Mouse (Mus musculus): ENCODE data around the gene Cenpa. TPM values are rescaled to one million over a fixed set of nuclear protein-coding genes. Genes with fewer than 3 reads are reported as not detected.
"Not testable (repeated sequence)": the region's sequence is repeated elsewhere in the genome, so short reads cannot be mapped to it uniquely, and the experiment has no call there.

Gene Cenpa
- polyA plus RNA-seq, 1 experiment from 2014 or later = 52.3 TPM

DNA sequence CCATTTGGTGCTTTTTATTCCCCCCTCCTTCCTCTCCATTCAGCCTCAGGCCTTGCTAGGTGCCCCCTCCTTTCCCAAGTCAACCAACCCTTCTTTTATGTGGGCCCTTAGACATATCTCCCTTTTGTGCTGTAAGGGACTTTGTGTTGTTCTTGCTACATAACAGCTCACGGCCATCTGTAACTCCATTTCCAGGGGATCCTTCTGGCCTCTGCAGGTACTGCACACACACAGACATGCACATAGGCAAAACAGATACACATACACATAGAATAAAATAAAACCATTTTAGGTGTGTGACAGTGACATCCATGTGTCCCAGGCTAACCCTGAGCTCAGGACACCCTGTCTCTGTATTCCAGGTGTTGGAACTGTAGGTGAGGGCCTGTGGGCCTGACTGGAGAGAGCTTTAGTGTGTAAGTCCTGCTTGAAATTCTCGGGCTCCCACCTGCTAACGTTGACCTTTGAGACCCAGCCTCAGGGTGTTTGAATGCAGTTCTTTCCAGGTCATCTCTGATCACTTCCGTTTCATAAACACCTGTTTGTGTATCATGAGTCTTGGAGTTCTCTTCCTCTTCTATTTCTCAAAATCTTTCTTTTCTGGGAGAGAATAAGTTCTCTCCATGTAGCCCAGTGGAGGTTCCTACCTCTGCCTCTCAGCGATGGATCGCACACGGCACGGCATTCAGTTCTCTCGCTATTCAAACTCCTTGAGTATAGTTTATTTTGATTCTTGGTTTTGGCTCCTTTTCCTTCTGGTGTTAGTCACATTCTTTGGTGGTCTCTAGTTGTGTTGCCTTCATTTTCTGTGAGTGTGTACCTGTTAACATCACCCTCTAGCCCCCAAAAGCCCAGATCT is 2.3 kb downstream of the Cenpa start:
- Histone ChIP-seq H3K4me1 (replicated peaks) (peaks cover 6% of the 10 kb centered on the region), H3K27me3 (no peaks in the 10 kb centered on the region), H3K36me3 (no peaks in the 10 kb centered on the region), H3K9ac (no peak overlapping the region), H3K27ac (replicated peaks) (no peak overlapping the region), H3K9me3 (no peaks in the 10 kb centered on the region), H3K4me3 (no peak overlapping the region), H3K4me2 (no peak overlapping the region)
- 94% methylated on average over 9 of the region's 9 CpGs for WGBS
- no peak for ATAC-seq (ENCODE audit: low FRiP score, low read depth)

- H3K4me1 ChIP-seq (replicated peaks) = peaks cover 6% of the 10 kb centered on the region
- H3K36me3 ChIP-seq = no peaks in the 10 kb centered on the region
- ATAC-seq (ENCODE audit: low FRiP score, low read depth) = no peak
- H3K27me3 ChIP-seq = no peaks in the 10 kb centered on the region
- no peak overlapping the region for H3K4me3 ChIP-seq
- no peak overlapping the region for H3K9ac ChIP-seq
- no peaks in the 10 kb centered on the region for H3K9me3 ChIP-seq
- no peak overlapping the region for H3K27ac ChIP-seq (replicated peaks)
- 89% methylated on average over 3 of the region's 3 CpGs for WGBS
- no peak overlapping the region for H3K4me2 ChIP-seq
These were observed 2.9 kb downstream of the Cenpa start for GRCm38 (mm10) chr5:30669496-30669830.

DNA sequence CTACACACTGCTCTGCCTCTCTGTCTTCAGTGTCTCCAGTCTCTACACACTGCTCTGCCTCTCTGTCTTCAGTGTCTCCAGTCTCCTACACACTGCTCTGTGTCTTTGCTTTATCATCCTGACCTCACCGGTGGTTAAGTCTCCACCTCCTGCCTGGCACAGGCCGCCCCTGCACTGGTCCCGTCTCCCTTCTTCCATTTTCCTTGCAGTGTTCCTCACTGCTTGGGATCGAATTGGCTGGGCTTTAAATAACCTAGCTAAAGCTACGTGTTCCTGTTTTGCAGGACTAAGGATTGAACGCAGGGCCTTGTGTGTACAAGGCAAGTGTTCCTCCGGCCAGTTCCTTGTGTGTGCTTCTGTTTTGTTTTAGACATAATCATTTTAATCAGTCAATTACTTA is 3.5 kb downstream of the Cenpa start:
- Histone ChIP-seq H3K9me3 (no peaks in the 10 kb centered on the region), H3K27me3 (no peaks in the 10 kb centered on the region), H3K4me2 (no peak overlapping the region), H3K27ac (replicated peaks) (no peak overlapping the region), H3K4me3 (no peak overlapping the region), H3K9ac (no peak overlapping the region), H3K36me3 (no peaks in the 10 kb centered on the region), H3K4me1 (replicated peaks) (peaks cover 6% of the 10 kb centered on the region)
- no peak for ATAC-seq (ENCODE audit: low FRiP score, low read depth)
- WGBS = 92% methylated on average over 7 of the region's 7 CpGs

DNA sequence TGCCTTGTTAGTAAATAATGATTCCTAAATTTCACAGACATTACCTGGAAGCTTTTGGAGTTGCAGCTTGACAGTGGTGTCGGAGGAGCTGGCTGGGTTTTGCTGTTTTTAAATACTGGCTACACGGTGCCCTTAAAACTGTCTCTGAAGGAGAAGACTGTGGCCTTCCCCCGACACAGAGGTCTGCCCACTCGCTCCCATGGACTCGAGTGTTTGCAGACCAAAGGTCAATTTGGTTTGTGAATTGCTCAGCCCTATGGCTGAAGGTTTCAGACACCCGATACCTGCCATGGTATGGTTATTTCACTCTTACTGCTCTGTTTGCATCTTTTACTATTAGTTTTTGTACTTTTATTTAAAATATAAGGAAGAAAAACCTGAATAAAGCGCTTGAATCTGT is 7.4 kb downstream of the Cenpa start:
- Histone ChIP-seq H3K36me3 (no peaks in the 10 kb centered on the region), H3K9me3 (no peaks in the 10 kb centered on the region), H3K27me3 (no peaks in the 10 kb centered on the region), H3K4me2 (no peak overlapping the region), H3K27ac (replicated peaks) (no peak overlapping the region), H3K4me3 (no peak overlapping the region), H3K9ac (no peak overlapping the region), H3K4me1 (replicated peaks) (no peaks in the 10 kb centered on the region)
- no peak for ATAC-seq (ENCODE audit: low FRiP score, low read depth)
- 85% methylated on average over 7 of the region's 7 CpGs for WGBS

DNA sequence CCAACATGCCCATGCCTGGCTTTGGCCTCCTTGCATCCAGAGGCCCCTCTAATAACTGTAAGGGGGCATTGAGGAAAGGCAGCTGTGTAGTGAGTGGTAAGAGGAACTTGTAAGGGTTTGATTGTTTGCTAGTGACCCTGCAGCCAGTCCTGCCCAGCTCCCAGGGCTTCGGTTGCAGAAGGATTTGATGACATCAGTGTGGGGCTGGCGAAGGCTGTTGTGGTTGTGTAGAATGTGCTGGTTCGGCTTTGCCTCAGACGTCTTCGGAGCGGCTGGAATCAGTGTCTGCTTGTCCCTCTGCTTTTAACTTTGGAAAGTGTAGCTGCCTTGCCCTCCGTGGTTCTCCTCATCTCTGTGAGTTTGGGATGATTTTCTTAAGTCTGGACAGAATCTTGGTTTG is 10.2 kb downstream of the Cenpa start:
- ATAC-seq (ENCODE audit: low FRiP score, low read depth) = no peak
- no peaks in the 10 kb centered on the region for H3K36me3 ChIP-seq
- 92% methylated on average over 7 of the region's 7 CpGs for WGBS

DNA sequence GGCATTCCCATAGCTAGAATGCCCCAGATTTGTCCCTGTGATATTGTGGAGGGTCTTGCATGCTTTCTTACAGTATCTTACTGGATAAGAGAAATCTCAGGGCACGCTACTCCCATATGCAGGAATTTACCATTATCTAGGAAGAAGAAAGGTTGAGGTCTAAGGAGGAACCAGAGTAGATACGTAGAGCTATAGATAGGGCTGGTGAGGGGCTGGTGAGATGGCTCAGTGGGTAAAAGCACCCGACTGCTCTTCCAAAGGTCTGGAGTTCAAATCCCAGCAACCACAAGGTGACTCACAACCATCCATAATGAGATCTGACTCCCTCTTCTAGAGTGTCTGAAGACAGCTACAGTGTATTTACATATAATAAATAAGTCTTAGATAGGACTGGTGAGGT is 11.5 kb downstream of the Cenpa start:
- H3K9me3 ChIP-seq; H3K27me3 ChIP-seq; ATAC-seq (ENCODE audit: low FRiP score, low read depth); H3K4me3 ChIP-seq; H3K9ac ChIP-seq; H3K4me1 ChIP-seq (replicated peaks); H3K36me3 ChIP-seq; H3K4me2 ChIP-seq; H3K27ac ChIP-seq (replicated peaks): not testable (repeated sequence)
- WGBS = 100% methylated on average over 3 of the region's 3 CpGs

More for the DNA sequence above, 10.2 kb downstream of the Cenpa start:
- Histone ChIP-seq H3K4me3 (no peak overlapping the region), H3K27me3 (no peaks in the 10 kb centered on the region), H3K4me1 (replicated peaks) (no peaks in the 10 kb centered on the region), H3K9me3 (no peaks in the 10 kb centered on the region), H3K9ac (no peak overlapping the region), H3K4me2 (no peak overlapping the region), H3K27ac (replicated peaks) (no peak overlapping the region)

DNA sequence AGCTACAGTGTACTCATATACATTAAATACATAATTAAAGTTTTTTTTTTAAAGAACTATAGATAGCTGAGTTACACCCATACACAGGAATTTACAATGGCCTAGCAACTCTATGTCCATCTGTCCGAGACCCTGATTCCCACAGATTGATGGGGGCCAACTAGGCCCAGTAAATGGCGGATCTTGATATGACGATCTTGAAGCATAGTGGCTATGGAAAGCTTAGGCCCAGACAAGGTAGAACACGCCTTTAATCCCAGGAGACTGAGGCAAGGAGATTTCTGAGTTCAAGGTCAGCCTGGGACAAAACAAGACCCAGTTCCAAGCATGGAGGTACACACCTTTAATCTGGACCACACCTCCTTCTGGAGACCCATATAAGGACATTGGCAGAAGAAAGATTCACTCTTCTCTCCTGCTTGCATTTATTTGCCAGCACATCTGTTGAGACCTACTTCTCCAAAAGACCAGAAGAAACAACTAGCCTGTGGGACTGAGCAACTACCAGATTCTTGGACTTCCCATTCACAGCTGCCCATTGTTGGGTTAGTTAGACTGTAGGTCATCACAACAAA is 12.2 kb downstream of the Cenpa start:
- Histone ChIP-seq H3K4me1 (replicated peaks) (no peaks in the 10 kb centered on the region), H3K4me2 (no peak overlapping the region), H3K9ac (no peak overlapping the region), H3K9me3 (no peaks in the 10 kb centered on the region), H3K27me3 (no peaks in the 10 kb centered on the region), H3K27ac (replicated peaks) (no peak overlapping the region), H3K4me3 (no peak overlapping the region), H3K36me3 (no peaks in the 10 kb centered on the region)
- ATAC-seq (ENCODE audit: low FRiP score, low read depth) = no peak
- 94% methylated on average over 4 of the region's 4 CpGs for WGBS

GRCm38 (mm10) chr5:30679593-30679992 is 13.0 kb downstream of the Cenpa start:
- H3K4me2 ChIP-seq = no peak overlapping the region
- 90% methylated on average over 5 of the region's 5 CpGs for whole genome bisulfite sequencing
- H3K4me3 ChIP-seq = no peak overlapping the region
- no peaks in the 10 kb centered on the region for H3K36me3 ChIP-seq
- no peak overlapping the region for H3K9ac ChIP-seq
- no peak for ATAC-seq (ENCODE audit: low FRiP score, low read depth)
- H3K4me1 ChIP-seq (replicated peaks) = no peaks in the 10 kb centered on the region
- H3K27me3 ChIP-seq = no peaks in the 10 kb centered on the region
- H3K9me3 ChIP-seq = no peaks in the 10 kb centered on the region
- no peak overlapping the region for H3K27ac ChIP-seq (replicated peaks)

DNA sequence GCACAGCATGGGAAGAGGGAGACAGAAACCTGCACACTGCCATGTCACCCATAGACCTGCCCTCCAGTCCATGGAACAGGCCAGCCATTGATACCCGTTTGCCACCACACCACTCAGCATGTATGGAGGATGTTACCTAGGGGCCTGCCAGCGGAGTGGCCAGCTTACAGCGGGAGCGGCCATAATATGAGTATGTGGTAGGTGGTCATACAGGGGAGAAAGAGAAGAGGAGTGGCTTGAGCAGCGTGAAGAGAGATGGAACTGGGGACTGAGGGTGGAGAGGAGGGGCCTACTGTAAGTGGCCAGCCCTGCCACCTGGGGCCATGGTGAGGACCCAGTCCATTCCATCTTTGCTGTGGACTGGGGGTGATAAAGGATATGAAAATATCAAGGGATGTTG is 15.4 kb downstream of the Cenpa start:
- no peaks in the 10 kb centered on the region for H3K4me1 ChIP-seq (replicated peaks)

GRCm38 (mm10) chr5:30682967-30683600 is 16.5 kb downstream of the Cenpa start:
- Histone ChIP-seq H3K4me2 (no peak overlapping the region), H3K36me3 (no peaks in the 10 kb centered on the region), H3K9me3 (no peaks in the 10 kb centered on the region), H3K9ac (no peak overlapping the region), H3K27ac (replicated peaks) (no peak overlapping the region), H3K4me1 (replicated peaks) (no peaks in the 10 kb centered on the region), H3K4me3 (no peak overlapping the region), H3K27me3 (no peaks in the 10 kb centered on the region)
- ATAC-seq (ENCODE audit: low FRiP score, low read depth) = no peak

More for the DNA sequence above, 15.4 kb downstream of the Cenpa start:
- no peak overlapping the region for H3K4me3 ChIP-seq
- ATAC-seq (ENCODE audit: low FRiP score, low read depth) = no peak
- H3K9ac ChIP-seq = no peak overlapping the region
- no peak overlapping the region for H3K4me2 ChIP-seq
- no peaks in the 10 kb centered on the region for H3K9me3 ChIP-seq
- no peaks in the 10 kb centered on the region for H3K36me3 ChIP-seq
- WGBS = 79% methylated on average over 5 of the region's 5 CpGs
- no peak overlapping the region for H3K27ac ChIP-seq (replicated peaks)
- H3K27me3 ChIP-seq = no peaks in the 10 kb centered on the region

GRCm38 (mm10) chr5:30683993-30684392 is 17.4 kb downstream of the Cenpa start:
- Histone ChIP-seq H3K4me3 (no peak overlapping the region), H3K36me3 (no peaks in the 10 kb centered on the region), H3K4me2 (no peak overlapping the region), H3K9ac (no peak overlapping the region), H3K4me1 (replicated peaks) (no peaks in the 10 kb centered on the region), H3K27ac (replicated peaks) (no peak overlapping the region), H3K9me3 (no peaks in the 10 kb centered on the region), H3K27me3 (no peaks in the 10 kb centered on the region)
- ATAC-seq (ENCODE audit: low FRiP score, low read depth) = no peak
- 71% methylated on average over 3 of the region's 3 CpGs for WGBS

DNA sequence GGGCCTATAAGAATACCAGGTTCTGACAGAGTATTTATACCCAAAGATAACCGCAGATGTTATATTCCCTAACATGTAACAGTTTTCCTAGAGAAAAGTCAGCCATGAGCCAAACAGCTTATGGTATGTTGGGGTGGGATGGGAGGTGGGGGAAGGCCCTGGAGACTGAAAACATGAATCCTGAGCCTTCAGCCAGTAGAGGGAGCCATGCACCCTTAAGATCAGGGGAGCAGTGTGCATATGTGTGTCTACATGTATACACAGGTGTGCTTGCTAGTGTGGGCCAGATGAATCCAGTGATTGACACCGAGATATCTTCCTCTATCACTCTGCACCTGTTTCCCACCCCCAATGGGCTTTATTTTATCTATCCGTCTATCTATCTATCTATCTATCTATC is 20.2 kb downstream of the Cenpa start:
- Histone ChIP-seq H3K27ac (replicated peaks) (no peak overlapping the region), H3K27me3 (no peaks in the 10 kb centered on the region), H3K4me2 (no peak overlapping the region), H3K4me3 (no peak overlapping the region), H3K9ac (no peak overlapping the region), H3K36me3 (no peaks in the 10 kb centered on the region), H3K9me3 (no peaks in the 10 kb centered on the region), H3K4me1 (replicated peaks) (no peaks in the 10 kb centered on the region)
- no peak for ATAC-seq (ENCODE audit: low FRiP score, low read depth)
- 71% methylated on average over 3 of the region's 3 CpGs for WGBS
